Mouse (Mus musculus): ENCODE results near the gene Prpf8. TPM values are rescaled to one million over a fixed set of nuclear protein-coding genes. Genes with fewer than 3 reads are reported as not detected.
A peak's percentile ranks its signal among the peaks of the same experiment; 100 is the strongest.

Gene Prpf8
- total RNA-seq, 2 experiments from 2014 or later, result 128 to 134 TPM

GRCm38 (mm10) chr11:75487496-75487895, 880 bp downstream of the Prpf8 start:
- no peak for DNase-seq (ENCODE audit: low spot score in 2 of 2)

GRCm38 (mm10) chr11:75494296-75495049, 7.9 kb downstream of the Prpf8 start:
- no peak for DNase-seq (ENCODE audit: low spot score in 2 of 2)

- DNase-seq (ENCODE audit: low spot score in 2 of 2), result no peak
Measured at GRCm38 (mm10) chr11:75498126-75498525, 11.5 kb downstream of the Prpf8 start.

- no peak for DNase-seq (ENCODE audit: low spot score in 2 of 2)
Measured at GRCm38 (mm10) chr11:75508162-75508561, 21.5 kb downstream of the Prpf8 start.

- no peak for DNase-seq (ENCODE audit: low spot score in 2 of 2)
Measured at GRCm38 (mm10) chr11:75508904-75509303, 22.3 kb downstream of the Prpf8 start.

- no peak for DNase-seq (ENCODE audit: low spot score in 2 of 2)
Measured at GRCm38 (mm10) chr11:75509741-75510626, 23.4 kb downstream of the Prpf8 start, which contains the start of gene Rilp. Gene Rilp (plus strand): TSS chr11:75510094.

- peak; percentile 90 to 93 for DNase-seq (ENCODE audit: low spot score in 2 of 2)
Measured at GRCm38 (mm10) chr11:75510627-75510993, 24.0 kb downstream of the Prpf8 start.

- no peak for DNase-seq (ENCODE audit: low spot score in 2 of 2)
Measured at GRCm38 (mm10) chr11:75511213-75511612, 24.6 kb downstream of the Prpf8 start.

- DNase-seq (ENCODE audit: low spot score in 2 of 2), result no peak
Measured at GRCm38 (mm10) chr11:75512301-75513018, 25.8 kb downstream of the Prpf8 start.

GRCm38 (mm10) chr11:75513336-75513735, 26.7 kb downstream of the Prpf8 start, which contains the start of gene Scarf1:
Gene Scarf1 (plus strand): TSS chr11:75513540.
- DNase-seq (ENCODE audit: low spot score in 2 of 2), result no peak

- no peak for DNase-seq (ENCODE audit: low spot score in 2 of 2)
Measured at GRCm38 (mm10) chr11:75515186-75515585, 28.6 kb downstream of the Prpf8 start.

- DNase-seq (ENCODE audit: low spot score in 2 of 2), result no peak
Measured at GRCm38 (mm10) chr11:75519834-75520633, 33.4 kb downstream of the Prpf8 start.

- DNase-seq (ENCODE audit: low spot score in 2 of 2), result no peak
Measured at GRCm38 (mm10) chr11:75521609-75522008, 35.0 kb downstream of the Prpf8 start.

GRCm38 (mm10) chr11:75522793-75523192, 36.2 kb downstream of the Prpf8 start:
- DNase-seq (ENCODE audit: low spot score in 2 of 2), result no peak

GRCm38 (mm10) chr11:75525531-75526125, 39.0 kb downstream of the Prpf8 start:
- DNase-seq (ENCODE audit: low spot score in 2 of 2), result no peak

- no peak for DNase-seq (ENCODE audit: low spot score in 2 of 2)
Measured at GRCm38 (mm10) chr11:75526943-75527342, 40.3 kb downstream of the Prpf8 start.

- no peak for DNase-seq (ENCODE audit: low spot score in 2 of 2)
Measured at GRCm38 (mm10) chr11:75529771-75530170, 43.2 kb downstream of the Prpf8 start.

GRCm38 (mm10) chr11:75530325-75530724, 43.7 kb downstream of the Prpf8 start:
- peak; percentile 98 to 100 for DNase-seq (ENCODE audit: low spot score in 2 of 2)

- DNase-seq (ENCODE audit: low spot score in 2 of 2), result no peak
Measured at GRCm38 (mm10) chr11:75530845-75531373, 44.3 kb downstream of the Prpf8 start.
